Mouse (Mus musculus) hindbrain, embryonic 13.5 days (tissue): ENCODE measurements around the gene Micall1. TPM values are rescaled to one million over a fixed set of nuclear protein-coding genes. Genes with fewer than 3 reads are reported as not detected.
A peak's percentile ranks its signal among the peaks of the same experiment; 100 is the strongest.

Experiments
- ATAC-seq: fragments of 200-750 bp; cut with Nextera tagmentation; 2 replicates; pipeline ENCODE4 v1.8.0; 2017; ENCODE audit warnings: moderate TSS enrichment; ENCODE audit not compliant: low FRiP score
- H3K27ac ChIP-seq: fragments of 300-500 bp; sonication (generic); 2 replicates; pipeline ENCODE4 v1.5.1; 2015; ENCODE audit warnings: inconsistent platforms, mild to moderate bottlenecking, moderate library complexity
- H3K27me3 ChIP-seq: fragments of 300-500 bp; sonication (generic); 2 replicates; pipeline ENCODE4 v1.6.1; 2015; ENCODE audit warnings: mild to moderate bottlenecking, inconsistent platforms
- H3K36me3 ChIP-seq: fragments of 300-500 bp; sonication (generic); 2 replicates; pipeline ENCODE4 v1.6.1; 2015; ENCODE audit warnings: mild to moderate bottlenecking, inconsistent platforms
- H3K4me1 ChIP-seq: fragments of 300-500 bp; sonication (generic); replicated peaks from 2 replicates; pipeline ENCODE4 v1.6.1; 2015; ENCODE audit warnings: inconsistent platforms
- H3K4me2 ChIP-seq: fragments of 300-500 bp; sonication (generic); 2 replicates; pipeline ENCODE4 v1.6.1; 2015; ENCODE audit warnings: inconsistent platforms, mild to moderate bottlenecking, moderate library complexity
- H3K4me3 ChIP-seq: fragments of 300-500 bp; sonication (generic); 2 replicates; pipeline ENCODE4 v1.5.1; 2015; ENCODE audit warnings: mild to moderate bottlenecking, inconsistent platforms
- H3K9ac ChIP-seq: fragments of 300-500 bp; sonication (generic); 2 replicates; pipeline ENCODE4 v1.6.1; 2015; ENCODE audit warnings: mild to moderate bottlenecking, inconsistent platforms
- H3K9me3 ChIP-seq: fragments of 300-500 bp; sonication (generic); 2 replicates; pipeline ENCODE4 v1.6.1; 2016; ENCODE audit warnings: inconsistent platforms
- WGBS: fragments of 180-500 bp; shearing (Covaris S2); methylation state at CpG from one replicate; pipeline ENCODE4 v1.1.7; 2015; 5-methylcytosine and 5-hydroxymethylcytosine counted together
- polyA plus RNA-seq: library from polyadenylated mRNA; unstranded; fragments of >200 nt; fragmentation: Nextera tagmentation; extraction: Ambion mirVana; gene quantifications from 2 replicates; pipeline ENCODE4 v1.2.1, GENCODE M21; 2015

The Micall1 gene
- polyA plus RNA-seq, 1 experiment from 2014 or later = 8.7 TPM

GRCm38 (mm10) chr15:79074446-79074845 is 34.3 kb upstream of the Micall1 start:
- H3K27me3 ChIP-seq = no peaks in the 10 kb centered on the region
- peak overlapping the region; percentile 82 for H3K27ac ChIP-seq
- H3K9me3 ChIP-seq = no peaks in the 10 kb centered on the region
- H3K9ac ChIP-seq = peak overlapping the region; percentile 60; the same call in 1 of the 2 replicates
- 37% methylated on average over 10 of the region's 10 CpGs for WGBS
- ATAC-seq = no peak
- peaks cover 28% of the 10 kb centered on the region for H3K4me1 ChIP-seq
- H3K4me3 ChIP-seq = peak overlapping the region; percentile 97
- H3K4me2 ChIP-seq = peak overlapping the region; percentile 89
- H3K36me3 ChIP-seq = peaks cover 31% of the 10 kb centered on the region

DNA sequence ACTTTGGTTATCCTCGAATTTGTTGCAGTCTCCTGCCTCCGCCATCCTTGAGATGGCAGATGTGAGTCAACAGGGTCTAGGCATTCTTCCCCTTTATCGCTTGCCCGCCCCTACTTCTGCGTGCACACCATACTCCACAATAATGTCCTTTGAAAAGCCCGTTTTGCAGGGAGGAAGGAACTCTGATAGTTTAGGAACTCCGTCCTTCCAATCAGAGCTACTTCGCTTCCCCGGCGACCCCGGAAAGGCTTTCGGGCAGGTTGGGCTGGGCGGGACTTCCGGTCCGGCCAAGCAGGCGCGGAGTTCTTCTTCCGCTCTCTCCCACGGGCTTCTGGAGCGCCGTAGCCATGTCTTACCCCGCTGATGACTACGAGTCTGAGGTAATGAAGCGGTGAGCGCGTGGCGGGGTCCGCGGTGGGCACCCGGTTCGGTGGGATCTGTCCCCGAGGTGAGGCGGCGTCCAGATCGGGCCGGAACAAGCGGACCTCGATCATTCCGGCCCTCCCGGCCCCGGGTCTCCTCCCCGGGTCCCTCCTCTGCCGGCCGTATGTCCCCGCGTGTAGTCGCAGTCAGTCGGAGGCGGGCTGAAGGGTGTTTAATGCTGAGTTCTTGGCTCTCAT is 33.7 kb upstream of the Micall1 start, which contains the start of gene Eif3l:
Gene Eif3l (plus strand): TSS at position 267 of the 620 bp plus-strand sequence.
- peak; percentile 87 for ATAC-seq
- Histone ChIP-seq H3K4me2 (peak within 1 kb of the TSS; percentile 89), H3K4me1 (peaks cover 28% of the 10 kb centered on the region), H3K27ac (peak within 1 kb of the TSS; percentile 82), H3K9me3 (no peaks in the 10 kb centered on the region), H3K36me3 (peaks cover 37% of the 10 kb centered on the region), H3K9ac (peak within 1 kb of the TSS; percentile 87), H3K27me3 (no peaks in the 10 kb centered on the region), H3K4me3 (peak within 1 kb of the TSS; percentile 97)
- WGBS = under 1% methylated on average over 49 of the region's 49 CpGs

DNA sequence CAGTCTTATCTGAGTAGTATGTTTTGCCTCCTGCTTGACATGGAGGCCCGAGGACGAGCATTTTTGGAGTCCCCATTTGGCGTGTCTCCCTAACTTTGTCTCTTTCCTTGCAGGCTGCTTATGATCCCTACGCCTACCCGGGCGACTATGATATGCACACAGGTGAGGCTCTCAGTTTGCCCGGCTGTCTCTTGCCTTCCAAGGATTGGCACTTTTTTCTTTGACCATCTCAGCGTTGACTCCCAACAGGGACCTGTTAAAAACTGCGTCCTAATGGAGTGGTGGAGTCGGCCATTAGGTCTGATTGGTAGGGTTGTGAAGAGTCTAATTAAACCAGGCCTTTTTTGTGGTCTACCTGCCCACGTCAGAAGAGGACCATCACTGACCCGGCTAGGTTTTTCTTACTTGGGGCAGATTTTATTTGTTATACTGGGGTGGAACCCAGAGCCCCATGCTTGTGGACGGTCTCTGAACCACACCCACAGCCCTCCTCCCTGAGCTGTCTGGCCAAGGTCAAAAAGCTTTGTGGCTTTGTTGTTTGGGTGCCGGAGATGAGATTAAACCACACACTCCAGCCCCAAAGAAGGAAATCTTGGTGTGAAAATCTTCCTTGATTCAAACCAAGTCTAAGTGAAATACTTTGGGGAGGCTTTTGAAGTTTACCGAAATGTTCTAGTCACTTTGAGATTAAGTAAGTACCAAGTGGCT is 32.9 kb upstream of the Micall1 start:
- no peak for ATAC-seq
- Histone ChIP-seq H3K4me2 (peak overlapping the region; percentile 89), H3K27ac (peak overlapping the region; percentile 82), H3K9ac (peak overlapping the region; percentile 87), H3K4me1 (peaks cover 28% of the 10 kb centered on the region), H3K36me3 (peaks cover 42% of the 10 kb centered on the region), H3K9me3 (no peaks in the 10 kb centered on the region), H3K4me3 (peak overlapping the region; percentile 97), H3K27me3 (no peaks in the 10 kb centered on the region)
- 39% methylated on average over 15 of the region's 15 CpGs for WGBS

- peaks cover 80% of the 10 kb centered on the region for H3K36me3 ChIP-seq
- H3K4me3 ChIP-seq = no peak overlapping the region
- no peak overlapping the region for H3K9ac ChIP-seq
- H3K9me3 ChIP-seq = no peaks in the 10 kb centered on the region
- no peak for ATAC-seq
- peaks cover 22% of the 10 kb centered on the region for H3K4me1 ChIP-seq
- H3K27me3 ChIP-seq = no peaks in the 10 kb centered on the region
- H3K27ac ChIP-seq = no peak overlapping the region
- 97% methylated on average over 7 of the region's 7 CpGs for WGBS
- H3K4me2 ChIP-seq = no peak overlapping the region
Observed at GRCm38 (mm10) chr15:79079567-79079966, 29.1 kb upstream of the Micall1 start.

GRCm38 (mm10) chr15:79092284-79092683 is 16.4 kb upstream of the Micall1 start:
- Histone ChIP-seq H3K4me2 (no peak overlapping the region), H3K9ac (no peak overlapping the region), H3K36me3 (peaks cover 84% of the 10 kb centered on the region), H3K9me3 (no peaks in the 10 kb centered on the region), H3K27me3 (no peaks in the 10 kb centered on the region), H3K27ac (no peak overlapping the region), H3K4me3 (no peak overlapping the region), H3K4me1 (0 out of 2 replicates have a peak, but pooled peaks cover under 1% of the 10 kb centered on the region)
- no peak for ATAC-seq
- 97% methylated on average over 6 of the region's 6 CpGs for WGBS

DNA sequence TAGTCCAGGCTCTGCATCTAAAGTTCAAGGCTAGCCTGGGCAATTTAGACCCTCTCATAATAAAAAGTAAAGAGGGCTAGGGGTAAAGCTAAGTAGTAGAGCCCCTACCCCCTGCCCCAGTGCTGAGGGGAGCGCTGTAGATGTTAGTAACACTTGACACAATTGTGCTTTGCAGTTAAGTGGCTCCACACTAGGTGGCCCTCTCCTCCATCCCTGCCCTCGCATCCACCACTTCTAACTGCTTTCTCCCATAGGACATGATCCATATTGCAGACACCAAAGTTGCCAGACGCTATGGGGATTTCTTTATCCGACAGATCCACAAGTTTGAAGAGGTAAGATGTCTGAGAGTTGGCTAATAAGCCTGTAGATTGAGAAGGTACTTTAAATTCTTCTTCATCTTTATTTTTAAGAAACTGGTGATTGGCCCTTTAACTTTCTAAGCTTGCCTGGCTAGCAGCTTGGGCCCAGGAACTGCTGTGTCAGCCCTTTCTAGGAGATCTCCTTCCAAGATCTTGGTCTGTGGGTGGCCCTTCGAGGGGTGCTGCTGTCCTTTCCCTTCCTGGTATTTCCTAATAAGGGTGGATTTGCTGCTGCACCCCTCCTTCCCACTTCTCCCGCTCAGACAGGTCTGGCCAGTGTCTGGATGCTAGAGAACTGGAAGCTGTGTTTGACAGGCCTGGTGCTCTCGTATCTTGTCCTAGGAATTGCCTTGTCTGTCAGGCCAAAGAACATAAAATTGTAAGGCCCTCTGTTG is 15.4 kb upstream of the Micall1 start:
- Histone ChIP-seq H3K27me3 (no peaks in the 10 kb centered on the region), H3K4me2 (no peak overlapping the region), H3K4me3 (no peak overlapping the region), H3K4me1 (0 out of 2 replicates have a peak, but pooled peaks cover 5% of the 10 kb centered on the region), H3K9ac (no peak overlapping the region), H3K9me3 (no peaks in the 10 kb centered on the region), H3K27ac (no peak overlapping the region), H3K36me3 (peaks cover 76% of the 10 kb centered on the region)
- no peak for ATAC-seq
- 85% methylated on average over 7 of the region's 7 CpGs for WGBS

GRCm38 (mm10) chr15:79095483-79095882 is 13.2 kb upstream of the Micall1 start:
- ATAC-seq = no peak
- Histone ChIP-seq H3K4me3 (no peak overlapping the region), H3K4me1 (0 out of 2 replicates have a peak, but pooled peaks cover 5% of the 10 kb centered on the region), H3K36me3 (peaks cover 56% of the 10 kb centered on the region), H3K9ac (no peak overlapping the region), H3K27me3 (no peaks in the 10 kb centered on the region; the same call in 1 of the 2 replicates), H3K4me2 (no peak overlapping the region), H3K27ac (no peak overlapping the region), H3K9me3 (no peaks in the 10 kb centered on the region)
- 83% methylated on average over 5 of the region's 5 CpGs for WGBS

DNA sequence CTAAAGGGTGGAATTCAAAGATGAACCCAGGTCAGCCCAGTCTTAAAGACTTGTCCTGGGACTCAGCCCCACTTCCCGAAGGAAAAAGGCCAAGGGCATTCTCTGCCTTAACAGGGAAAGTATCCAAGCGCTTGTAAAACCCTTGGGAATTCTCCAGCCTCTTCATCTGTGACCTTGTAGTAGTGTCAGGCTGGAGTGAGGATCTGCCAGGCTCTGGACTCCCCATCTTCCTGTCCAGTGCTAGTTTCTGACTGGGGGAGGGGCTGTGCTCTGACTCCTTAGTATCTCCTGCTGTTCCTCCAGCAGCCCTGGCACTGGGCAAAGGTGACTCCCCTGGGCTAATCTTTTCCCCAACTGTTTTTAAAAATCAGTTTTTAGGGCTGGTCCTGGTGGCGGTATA is 12.1 kb upstream of the Micall1 start:
- no peak for ATAC-seq
- no peak overlapping the region for H3K9ac ChIP-seq
- peaks cover 45% of the 10 kb centered on the region for H3K36me3 ChIP-seq
- 0 out of 2 replicates have a peak, but pooled peaks cover 5% of the 10 kb centered on the region for H3K4me1 ChIP-seq
- 78% methylated on average over 3 of the region's 3 CpGs for WGBS
- no peak overlapping the region for H3K4me2 ChIP-seq
- H3K4me3 ChIP-seq = no peak overlapping the region
- H3K27me3 ChIP-seq = no peaks in the 10 kb centered on the region; the same call in 1 of the 2 replicates
- no peaks in the 10 kb centered on the region for H3K9me3 ChIP-seq
- no peak overlapping the region for H3K27ac ChIP-seq

DNA sequence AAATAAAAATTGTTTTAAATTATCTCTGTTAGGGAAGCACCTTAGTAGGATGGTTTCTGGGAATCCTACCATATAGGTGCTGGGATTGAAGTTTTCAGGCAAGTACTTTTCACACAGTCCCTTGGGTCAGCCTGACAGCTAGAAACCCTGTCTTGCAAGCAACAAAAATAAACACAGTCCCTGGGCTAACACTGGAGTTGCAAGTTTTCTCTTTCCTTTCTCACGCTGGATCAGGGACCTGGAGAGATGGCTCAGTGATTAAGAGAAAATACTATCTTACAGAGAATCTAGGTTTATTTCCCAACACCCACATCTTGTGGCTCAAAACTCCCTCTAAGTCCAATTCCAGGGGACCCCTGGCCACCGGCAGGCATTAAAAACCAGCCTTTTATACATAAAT is 11.6 kb upstream of the Micall1 start:
- Histone ChIP-seq H3K36me3 (peaks cover 39% of the 10 kb centered on the region), H3K27me3 (no peaks in the 10 kb centered on the region; the same call in 1 of the 2 replicates), H3K9ac (no peak overlapping the region), H3K4me3 (no peak overlapping the region), H3K27ac (peak overlapping the region; percentile 23; the same call in 1 of the 2 replicates), H3K9me3 (no peaks in the 10 kb centered on the region), H3K4me1 (0 out of 2 replicates have a peak, but pooled peaks cover 5% of the 10 kb centered on the region), H3K4me2 (no peak overlapping the region)
- no peak for ATAC-seq
- WGBS = 48% methylated on average over 2 of the region's 2 CpGs

DNA sequence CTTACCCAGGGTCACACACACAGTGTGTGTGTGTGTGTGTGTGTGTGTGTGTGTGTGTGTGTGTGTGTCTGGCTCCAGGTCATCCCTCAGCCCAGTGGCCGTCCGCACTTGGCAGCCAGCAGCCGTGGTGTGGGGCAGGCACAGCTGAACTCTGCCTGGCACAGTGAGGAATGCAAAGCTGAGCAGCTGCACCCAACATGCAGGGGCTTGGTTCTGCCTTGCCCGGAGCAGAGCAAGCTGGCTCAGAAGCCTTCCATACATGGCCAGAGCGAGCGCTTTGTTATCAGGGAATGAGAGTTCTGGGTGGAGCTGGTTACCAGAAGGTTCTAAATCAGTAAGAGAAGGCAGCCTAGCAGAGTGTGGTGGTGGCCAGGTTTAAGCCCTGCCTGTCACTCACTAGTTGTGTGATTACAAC is 11.1 kb upstream of the Micall1 start:
- Histone ChIP-seq H3K27me3 (no peaks in the 10 kb centered on the region; the same call in 1 of the 2 replicates), H3K4me3 (no peak overlapping the region), H3K9ac (no peak overlapping the region), H3K4me2 (no peak overlapping the region), H3K36me3 (peaks cover 35% of the 10 kb centered on the region), H3K27ac (peak overlapping the region; percentile 23; the same call in 1 of the 2 replicates), H3K9me3 (no peaks in the 10 kb centered on the region), H3K4me1 (0 out of 2 replicates have a peak, but pooled peaks cover 5% of the 10 kb centered on the region)
- 55% methylated on average over 6 of the region's 6 CpGs for WGBS
- ATAC-seq = no peak

DNA sequence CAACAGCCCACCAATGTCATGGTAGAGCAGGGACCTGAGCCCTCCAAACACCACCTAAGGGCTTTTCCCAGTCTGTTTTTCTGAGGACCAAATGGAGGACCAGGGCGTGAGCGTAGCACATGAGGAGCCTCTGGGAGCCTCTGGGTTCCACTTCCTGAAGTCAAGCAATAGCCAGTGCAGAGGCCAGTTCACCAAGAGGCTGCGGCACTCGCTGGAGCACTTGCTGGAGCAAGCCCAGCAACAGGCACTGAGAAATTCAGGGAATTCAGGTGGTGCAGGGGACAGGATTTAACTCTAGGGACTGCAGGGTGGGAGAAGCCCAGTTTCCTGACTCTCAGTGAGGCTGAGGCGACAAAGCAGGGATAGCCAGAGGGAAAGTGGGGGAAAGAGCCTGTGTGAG is 10.5 kb upstream of the Micall1 start:
- 73% methylated on average over 5 of the region's 5 CpGs for WGBS
- Histone ChIP-seq H3K4me1 (0 out of 2 replicates have a peak, but pooled peaks cover 5% of the 10 kb centered on the region), H3K4me2 (no peak overlapping the region), H3K27me3 (no peaks in the 10 kb centered on the region; the same call in 1 of the 2 replicates), H3K9ac (no peak overlapping the region; the same call in 1 of the 2 replicates), H3K9me3 (no peaks in the 10 kb centered on the region), H3K36me3 (peaks cover 29% of the 10 kb centered on the region), H3K4me3 (no peak overlapping the region), H3K27ac (peak overlapping the region; percentile 25; the same call in 1 of the 2 replicates)
- ATAC-seq = no peak

DNA sequence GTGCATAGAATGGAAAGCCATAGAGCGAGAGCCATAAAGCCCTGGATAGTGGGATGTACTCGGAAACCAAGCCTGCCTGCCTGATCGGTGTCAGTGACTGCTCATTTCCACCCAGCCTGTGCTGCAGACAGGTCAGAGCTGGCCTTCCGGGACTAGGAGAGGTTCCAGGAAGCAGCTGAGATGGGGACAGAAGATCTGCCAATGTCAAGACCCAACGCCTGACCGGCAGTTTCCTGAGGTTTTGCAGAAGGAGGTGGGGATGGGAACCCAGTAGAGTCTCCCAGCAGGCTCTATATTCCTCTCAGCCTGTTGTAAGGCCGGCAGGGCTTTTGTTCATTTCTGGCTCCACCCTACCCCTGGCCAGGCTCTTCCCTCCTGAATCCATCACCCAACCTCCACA is 9.8 kb upstream of the Micall1 start:
- no peak overlapping the region for H3K4me2 ChIP-seq
- no peak overlapping the region for H3K27ac ChIP-seq
- no peak overlapping the region for H3K4me3 ChIP-seq
- H3K9ac ChIP-seq = no peak overlapping the region
- WGBS = 57% methylated on average over 7 of the region's 7 CpGs
- H3K27me3 ChIP-seq = no peaks in the 10 kb centered on the region; the same call in 1 of the 2 replicates
- H3K4me1 ChIP-seq = 0 out of 2 replicates have a peak, but pooled peaks cover 5% of the 10 kb centered on the region
- H3K36me3 ChIP-seq = peaks cover 22% of the 10 kb centered on the region
- H3K9me3 ChIP-seq = no peaks in the 10 kb centered on the region
- no peak for ATAC-seq
